ENCODE assay signal across 26 mouse cellular contexts in genomic region chr15:12235559-12235958, GRCm38 (mm10).
"Had no signal": no experiment of that assay in that cellular context is flagged by ENCODE, and none has a peak within 500 bp of the region (broad histone marks: within the 10 kb centered on the region; RNA-seq: fewer than 3 reads in every experiment).

No protein-coding gene starts in this region.

- DNase-seq: cerebellum, adult 9-10 months; cerebellum, adult 9-11 months; cerebellum, postnatal 10 days; cerebellum, postnatal 14 days; cerebellum, postnatal 25 days; cerebellum, postnatal 36 days; embryo, embryonic 11 days; forebrain, postnatal 0 days; gastrocnemius, adult 2 months; gastrocnemius, postnatal 10 days; gastrocnemius, postnatal 14 days; gastrocnemius, postnatal 25 days; gastrocnemius, postnatal 36 days; heart, adult 18-20 months; heart, adult 2 months had no signal

- H3K9me3 ChIP-seq: embryonic facial prominence, embryonic 10.5 days; embryonic facial prominence, embryonic 12.5 days; embryonic facial prominence, embryonic 13.5 days; embryonic facial prominence, embryonic 15.5 days; forebrain, embryonic 10.5 days; forebrain, embryonic 12.5 days; forebrain, embryonic 13.5 days; forebrain, embryonic 15.5 days had no signal

- H3K4me3 ChIP-seq: embryonic facial prominence, embryonic 10.5 days; embryonic facial prominence, embryonic 12.5 days; embryonic facial prominence, embryonic 13.5 days; embryonic facial prominence, embryonic 15.5 days; erythroblast, embryonic 14.5 days; forebrain, embryonic 10.5 days; forebrain, embryonic 12.5 days; forebrain, embryonic 13.5 days; forebrain, embryonic 15.5 days; gastrocnemius, adult 2 months; heart, adult 2 months had no signal

- H3K27ac ChIP-seq: embryonic facial prominence, embryonic 10.5 days; embryonic facial prominence, embryonic 12.5 days; embryonic facial prominence, embryonic 13.5 days; embryonic facial prominence, embryonic 15.5 days; forebrain, embryonic 10.5 days; forebrain, embryonic 12.5 days; forebrain, embryonic 13.5 days; forebrain, embryonic 15.5 days; heart, adult 2 months had no signal

- H3K4me2 ChIP-seq: embryonic facial prominence, embryonic 12.5 days; embryonic facial prominence, embryonic 13.5 days; embryonic facial prominence, embryonic 15.5 days; forebrain, embryonic 12.5 days; forebrain, embryonic 13.5 days; forebrain, embryonic 15.5 days had no signal

- H3K4me1 ChIP-seq: forebrain, embryonic 15.5 days had no signal

- ATAC-seq: forebrain, embryonic 13.5 days; forebrain, embryonic 14.5 days; forebrain, embryonic 15.5 days; forebrain, embryonic 16.5 days; forebrain, postnatal 0 days had no signal

- H3K9ac ChIP-seq: embryonic facial prominence, embryonic 12.5 days; embryonic facial prominence, embryonic 13.5 days; embryonic facial prominence, embryonic 15.5 days; forebrain, embryonic 12.5 days; forebrain, embryonic 13.5 days; forebrain, embryonic 15.5 days; forebrain, postnatal 0 days had no signal

- H3K27me3 ChIP-seq: embryonic facial prominence, embryonic 12.5 days; embryonic facial prominence, embryonic 13.5 days; embryonic facial prominence, embryonic 15.5 days; forebrain, embryonic 12.5 days; forebrain, embryonic 13.5 days; forebrain, embryonic 15.5 days had no signal
